Mouse (Mus musculus) thymus, postnatal 14 days (tissue): ENCODE results near the gene Asb10.

Experiments
- DNase-seq: peaks from one replicate; pipeline ENCODE4 v3.0.0; 2021

Gene Asb10

GRCm38 (mm10) chr5:24534292-24534691, 6.5 kb downstream of the Asb10 start:
- no peak for DNase-seq

- no peak for DNase-seq
These were observed 7.4 kb downstream of the Asb10 start for GRCm38 (mm10) chr5:24533391-24533790.

GRCm38 (mm10) chr5:24530042-24530689, 10.6 kb downstream of the Asb10 start:
- DNase-seq: peak; percentile 87

- no peak for DNase-seq
These were observed 13.0 kb downstream of the Asb10 start for GRCm38 (mm10) chr5:24527780-24528179.

- peak; percentile 27 for DNase-seq
These were observed 13.9 kb downstream of the Asb10 start, which contains the start of gene Gbx1 for GRCm38 (mm10) chr5:24526889-24527230. Gbx1 (minus strand) TSS chr5:24527202.

GRCm38 (mm10) chr5:24526190-24526888, 14.4 kb downstream of the Asb10 start:
- DNase-seq: no peak

GRCm38 (mm10) chr5:24525360-24526189, 15.2 kb downstream of the Asb10 start:
- no peak for DNase-seq

- DNase-seq: no peak
These were observed 16.3 kb downstream of the Asb10 start for GRCm38 (mm10) chr5:24524522-24524921.

- no peak for DNase-seq
These were observed 17.0 kb downstream of the Asb10 start for GRCm38 (mm10) chr5:24523806-24524205.

GRCm38 (mm10) chr5:24521366-24521765, 19.4 kb downstream of the Asb10 start:
- no peak for DNase-seq

- DNase-seq: no peak
These were observed 28.5 kb downstream of the Asb10 start for GRCm38 (mm10) chr5:24512271-24512670.

GRCm38 (mm10) chr5:24510635-24511034, 30.1 kb downstream of the Asb10 start:
- peak; percentile 34 for DNase-seq

- DNase-seq: no peak
These were observed 32.4 kb downstream of the Asb10 start for GRCm38 (mm10) chr5:24508406-24508805.

- DNase-seq: no peak
These were observed 35.3 kb downstream of the Asb10 start for GRCm38 (mm10) chr5:24505513-24505912.

GRCm38 (mm10) chr5:24502786-24503185, 38.0 kb downstream of the Asb10 start:
- no peak for DNase-seq

GRCm38 (mm10) chr5:24500851-24501250, 39.9 kb downstream of the Asb10 start:
- no peak for DNase-seq

- DNase-seq: no peak
These were observed 41.7 kb downstream of the Asb10 start for GRCm38 (mm10) chr5:24499113-24499512.

- DNase-seq: no peak
These were observed 43.3 kb downstream of the Asb10 start for GRCm38 (mm10) chr5:24497526-24497925.

- no peak for DNase-seq
These were observed 44.0 kb downstream of the Asb10 start for GRCm38 (mm10) chr5:24496756-24497155.

- DNase-seq: no peak
These were observed 45.8 kb downstream of the Asb10 start for GRCm38 (mm10) chr5:24495019-24495418.

GRCm38 (mm10) chr5:24492546-24493285, 48.1 kb downstream of the Asb10 start:
- no peak for DNase-seq

GRCm38 (mm10) chr5:24490413-24490920, 50.3 kb downstream of the Asb10 start:
- no peak for DNase-seq

- no peak for DNase-seq
These were observed 54.0 kb downstream of the Asb10 start for GRCm38 (mm10) chr5:24486738-24487137.
